Mouse (Mus musculus): ENCODE data around the gene Scrn3. TPM values are rescaled to one million over a fixed set of nuclear protein-coding genes. Genes with fewer than 3 reads are reported as not detected.

Scrn3 gene
- 12.4 and 14.5 TPM in 2 replicates for polyA plus RNA-seq (2014; fragmentation: Nextera tagmentation; extraction: Ambion mirVana)

DNA sequence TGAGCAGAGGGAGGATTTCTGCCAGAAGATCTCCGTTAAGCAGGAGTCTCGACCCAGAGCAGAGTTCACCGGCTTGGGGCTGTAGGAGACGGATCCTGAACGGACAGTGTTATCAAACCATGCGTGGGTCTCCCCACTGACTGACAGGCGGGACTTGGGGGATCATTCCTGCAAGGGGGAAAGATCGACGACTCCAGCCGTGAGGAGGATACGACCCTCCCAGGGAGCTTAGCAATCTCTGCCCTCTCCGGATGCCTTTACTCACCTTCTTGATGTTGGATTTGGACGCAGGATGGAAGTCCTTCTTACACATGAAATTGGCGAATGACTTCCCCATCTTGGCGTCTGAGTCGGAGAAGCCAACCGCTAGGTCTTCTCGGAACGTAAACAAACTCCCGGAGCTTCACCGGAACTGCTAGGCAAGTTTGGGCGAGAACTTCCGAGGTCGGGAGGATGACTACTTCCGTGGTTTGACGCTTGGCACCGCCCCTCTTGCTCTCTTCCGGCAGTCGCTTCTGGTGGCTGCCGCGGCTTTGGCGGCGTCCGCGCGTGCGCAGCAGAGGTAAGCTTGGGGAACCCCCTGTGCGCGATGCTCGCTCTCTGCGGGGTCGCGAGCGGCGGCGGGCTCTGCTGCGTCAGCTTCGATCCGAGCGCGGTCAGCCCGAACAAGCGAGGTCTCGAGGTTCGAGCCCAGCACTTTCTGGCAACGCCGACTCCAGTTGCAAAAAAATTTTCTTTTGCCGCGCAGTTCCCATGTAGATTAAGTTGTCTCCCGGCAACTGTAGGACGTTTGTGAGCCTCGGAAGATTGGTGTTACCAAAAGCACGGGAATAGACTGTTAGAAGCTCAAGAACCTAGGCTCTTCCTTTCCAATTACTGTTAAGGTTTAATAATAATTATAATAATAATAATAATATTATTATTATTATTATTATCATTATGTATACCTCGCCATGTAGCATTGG is at the start of gene Scrn3, which contains the start of gene Cir1:
TSS of gene Scrn3 (plus strand) at position 450 of the 965 bp plus-strand sequence.
TSS of gene Cir1 (minus strand) at position 550 of the 965 bp plus-strand sequence.
- Histone ChIP-seq H3K27me3 (ENCODE audit: control insufficient read depth, insufficient read depth, low read length) (no peaks in the 10 kb centered on the region), H3K9ac (ENCODE audit: low read length) (peak within 1 kb of the TSS; percentile 52), H3K27ac (ENCODE audit: low read depth, low read length) (0 out of 2 replicates have a peak within 1 kb of the TSS, but pooled peaks have one; percentile 20), H3K4me2 (ENCODE audit: low read depth) (peak within 1 kb of the TSS; percentile 84), H3K36me3 (ENCODE audit: control insufficient read depth, insufficient read depth, low read length) (0 out of 2 replicates have a peak, but pooled peaks cover under 1% of the 10 kb centered on the region), H3K4me1 (ENCODE audit: control insufficient read depth, insufficient read depth, low read length) (no peaks in the 10 kb centered on the region), H3K4me3 (ENCODE audit: low read depth, low read length) (peak within 1 kb of the TSS; percentile 61), H3K9me3 (ENCODE audit: control insufficient read depth, low read length) (no peaks in the 10 kb centered on the region)
- DNase-seq (ENCODE audit: low spot score) = peak; percentile 98
- under 1% methylated on average over 64 of the region's 64 CpGs for WGBS
- peak; percentile 92 for ATAC-seq (ENCODE audit: insufficient read depth, low FRiP score, low TSS enrichment)

DNA sequence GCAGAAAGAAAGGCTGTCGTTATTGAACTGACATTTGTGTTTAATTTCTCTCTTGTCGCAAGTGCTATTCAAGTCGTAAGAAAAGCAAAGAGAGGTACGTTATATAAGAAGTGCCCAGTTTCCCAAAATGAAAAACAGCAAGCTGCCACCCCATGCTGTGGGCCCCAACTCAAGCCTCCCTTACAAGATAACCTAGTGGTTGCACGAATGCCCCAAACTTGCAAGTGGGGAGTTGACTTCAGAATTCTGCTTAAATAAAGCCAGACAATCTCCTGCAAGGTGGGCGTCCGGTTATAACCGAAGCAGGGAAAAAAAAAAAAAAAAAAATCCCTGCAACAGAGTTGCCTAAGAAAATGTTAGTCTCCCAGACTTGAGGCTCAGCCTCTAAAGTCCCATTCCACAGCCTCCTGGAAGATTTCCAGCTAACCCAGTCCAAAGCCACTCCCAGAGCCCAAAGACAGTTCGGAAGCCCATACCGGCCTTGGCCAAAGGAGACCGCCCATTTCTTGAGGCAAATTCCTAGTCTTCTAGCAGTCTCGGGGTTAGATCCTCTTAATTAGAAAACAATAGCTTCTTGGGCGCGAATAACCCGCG is 49.1 kb upstream of the Scrn3 start:
- Histone ChIP-seq H3K27me3 (ENCODE audit: control insufficient read depth, insufficient read depth, low read length) (peaks cover 61% of the 10 kb centered on the region), H3K4me1 (ENCODE audit: control insufficient read depth, insufficient read depth, low read length) (peaks cover 5% of the 10 kb centered on the region; the same call in 1 of the 2 replicates), H3K4me2 (ENCODE audit: low read depth) (peak overlapping the region; percentile 39), H3K36me3 (ENCODE audit: control insufficient read depth, insufficient read depth, low read length) (no peaks in the 10 kb centered on the region), H3K9ac (ENCODE audit: low read length) (no peak overlapping the region), H3K4me3 (ENCODE audit: low read depth, low read length) (peak overlapping the region; percentile 20), H3K27ac (ENCODE audit: low read depth, low read length) (no peak overlapping the region), H3K9me3 (ENCODE audit: control insufficient read depth, low read length) (no peaks in the 10 kb centered on the region)
- no peak for DNase-seq (ENCODE audit: low spot score)
- no peak for ATAC-seq (ENCODE audit: insufficient read depth, low FRiP score, low TSS enrichment)
- WGBS = 6% methylated on average over 16 of the region's 16 CpGs

DNA sequence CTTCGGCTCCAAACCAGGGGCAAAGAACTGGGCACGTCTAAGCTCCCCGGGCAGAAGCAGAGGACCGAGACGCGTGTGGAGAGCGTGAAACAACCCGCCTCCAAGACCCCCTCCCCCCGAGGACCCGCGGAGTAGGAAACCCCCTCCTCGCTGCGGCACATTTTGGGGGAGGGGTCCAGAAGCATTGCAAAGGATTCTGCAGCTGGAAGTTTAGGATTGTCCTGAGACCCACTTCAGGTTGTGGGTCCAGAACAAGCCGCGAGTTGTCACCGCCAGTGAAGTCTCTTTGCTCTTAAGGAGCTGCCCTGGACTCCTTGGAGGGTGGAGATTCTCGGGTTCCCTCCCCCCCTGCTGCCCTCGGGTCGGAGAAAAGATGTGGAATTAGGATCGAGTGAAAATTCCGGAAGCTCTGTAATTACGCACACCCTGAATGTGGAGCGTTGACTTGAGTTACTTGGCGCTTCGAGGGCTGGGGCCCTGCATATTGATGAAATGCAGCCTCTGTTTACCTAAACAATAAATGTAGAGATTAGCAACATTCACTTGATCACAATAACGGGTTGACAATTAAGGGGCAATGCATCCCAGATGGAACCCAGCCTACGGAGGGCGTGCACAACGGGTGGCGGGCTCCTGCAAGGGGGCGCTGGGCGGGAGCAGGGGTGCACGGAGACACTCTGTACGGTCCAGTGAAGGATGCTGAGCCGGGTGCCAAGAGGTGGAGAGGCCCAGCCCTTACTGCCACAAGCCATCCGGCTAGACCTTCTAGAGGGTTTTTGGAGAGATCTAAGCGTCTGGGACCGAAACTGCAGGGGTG is 48.4 kb upstream of the Scrn3 start:
- ATAC-seq (ENCODE audit: insufficient read depth, low FRiP score, low TSS enrichment) = no peak
- peak; percentile 54 for DNase-seq (ENCODE audit: low spot score)
- Histone ChIP-seq H3K27me3 (ENCODE audit: control insufficient read depth, insufficient read depth, low read length) (peaks cover 67% of the 10 kb centered on the region), H3K36me3 (ENCODE audit: control insufficient read depth, insufficient read depth, low read length) (no peaks in the 10 kb centered on the region), H3K9ac (ENCODE audit: low read length) (no peak overlapping the region), H3K27ac (ENCODE audit: low read depth, low read length) (no peak overlapping the region), H3K4me2 (ENCODE audit: low read depth) (peak overlapping the region; percentile 39), H3K4me3 (ENCODE audit: low read depth, low read length) (peak overlapping the region; percentile 20), H3K9me3 (ENCODE audit: control insufficient read depth, low read length) (no peaks in the 10 kb centered on the region), H3K4me1 (ENCODE audit: control insufficient read depth, insufficient read depth, low read length) (peaks cover 5% of the 10 kb centered on the region; the same call in 1 of the 2 replicates)
- 1% methylated on average over 38 of the region's 38 CpGs for WGBS

DNA sequence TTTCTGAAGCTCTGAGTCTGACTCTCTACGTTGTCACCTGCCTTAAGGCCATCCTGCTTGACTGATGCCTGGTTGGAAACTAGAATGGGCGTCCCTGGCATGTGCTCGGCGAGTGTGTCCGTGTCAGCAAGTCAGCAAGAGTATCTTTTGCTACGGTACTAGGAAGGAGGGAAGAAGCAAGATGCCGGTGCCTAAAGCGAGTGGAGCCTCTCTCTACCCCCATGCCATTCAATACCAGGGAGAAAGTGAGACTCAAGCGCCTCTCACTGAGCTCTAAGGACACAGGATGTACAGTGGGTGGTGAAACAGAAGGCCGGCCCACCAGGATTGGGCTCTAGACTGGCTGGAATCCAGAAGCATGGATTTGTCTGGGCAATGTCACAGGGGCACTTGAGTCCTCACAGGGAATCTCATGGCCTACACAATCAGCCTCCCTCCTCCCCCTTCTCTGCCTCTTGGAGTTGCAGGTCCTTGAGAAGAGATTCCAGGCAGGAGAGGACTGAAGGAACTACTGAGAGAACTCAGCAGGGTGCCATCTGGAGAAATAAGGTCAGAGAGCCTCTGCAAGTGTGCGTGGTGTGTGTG is 47.7 kb upstream of the Scrn3 start:
- ATAC-seq (ENCODE audit: insufficient read depth, low FRiP score, low TSS enrichment) = no peak
- Histone ChIP-seq H3K9ac (ENCODE audit: low read length) (no peak overlapping the region), H3K4me3 (ENCODE audit: low read depth, low read length) (no peak overlapping the region; the same call in 1 of the 2 replicates), H3K36me3 (ENCODE audit: control insufficient read depth, insufficient read depth, low read length) (no peaks in the 10 kb centered on the region), H3K27ac (ENCODE audit: low read depth, low read length) (no peak overlapping the region), H3K27me3 (ENCODE audit: control insufficient read depth, insufficient read depth, low read length) (peaks cover 71% of the 10 kb centered on the region), H3K4me2 (ENCODE audit: low read depth) (peak overlapping the region; percentile 39; the same call in 1 of the 2 replicates), H3K9me3 (ENCODE audit: control insufficient read depth, low read length) (no peaks in the 10 kb centered on the region), H3K4me1 (ENCODE audit: control insufficient read depth, insufficient read depth, low read length) (peaks cover 5% of the 10 kb centered on the region; the same call in 1 of the 2 replicates)
- DNase-seq (ENCODE audit: low spot score) = no peak
- 7% methylated on average over 11 of the region's 11 CpGs for WGBS

DNA sequence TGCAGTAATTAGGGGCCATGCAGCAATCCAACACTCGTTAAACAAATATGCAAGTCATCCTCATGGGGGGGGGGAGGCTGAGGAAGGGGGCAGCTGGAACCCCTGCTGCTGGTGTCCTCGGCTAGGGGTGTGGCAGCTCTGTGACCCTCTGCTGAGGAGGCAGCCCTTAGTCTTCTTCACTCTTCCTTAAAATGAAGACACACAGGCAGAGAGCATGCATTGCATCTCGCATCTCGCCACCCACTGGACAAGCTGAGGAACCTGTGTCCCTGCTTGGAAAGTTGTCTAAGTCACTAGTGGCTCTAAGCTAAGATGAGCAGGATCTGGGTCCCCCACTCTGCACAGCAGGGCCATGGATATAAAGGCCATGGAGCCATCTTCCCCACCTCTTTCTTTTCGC is 46.4 kb upstream of the Scrn3 start:
- H3K4me1 ChIP-seq (ENCODE audit: control insufficient read depth, insufficient read depth, low read length) = peaks cover 7% of the 10 kb centered on the region
- WGBS = 3% methylated on average over 5 of the region's 5 CpGs
- DNase-seq (ENCODE audit: low spot score) = no peak
- H3K27me3 ChIP-seq (ENCODE audit: control insufficient read depth, insufficient read depth, low read length) = peaks cover 84% of the 10 kb centered on the region
- ATAC-seq (ENCODE audit: insufficient read depth, low FRiP score, low TSS enrichment) = no peak
- no peaks in the 10 kb centered on the region for H3K36me3 ChIP-seq (ENCODE audit: control insufficient read depth, insufficient read depth, low read length)
- no peak overlapping the region for H3K9ac ChIP-seq (ENCODE audit: low read length)
- no peak overlapping the region for H3K4me2 ChIP-seq (ENCODE audit: low read depth)
- H3K27ac ChIP-seq (ENCODE audit: low read depth, low read length) = no peak overlapping the region
- H3K9me3 ChIP-seq (ENCODE audit: control insufficient read depth, low read length) = no peaks in the 10 kb centered on the region
- no peak overlapping the region for H3K4me3 ChIP-seq (ENCODE audit: low read depth, low read length)

DNA sequence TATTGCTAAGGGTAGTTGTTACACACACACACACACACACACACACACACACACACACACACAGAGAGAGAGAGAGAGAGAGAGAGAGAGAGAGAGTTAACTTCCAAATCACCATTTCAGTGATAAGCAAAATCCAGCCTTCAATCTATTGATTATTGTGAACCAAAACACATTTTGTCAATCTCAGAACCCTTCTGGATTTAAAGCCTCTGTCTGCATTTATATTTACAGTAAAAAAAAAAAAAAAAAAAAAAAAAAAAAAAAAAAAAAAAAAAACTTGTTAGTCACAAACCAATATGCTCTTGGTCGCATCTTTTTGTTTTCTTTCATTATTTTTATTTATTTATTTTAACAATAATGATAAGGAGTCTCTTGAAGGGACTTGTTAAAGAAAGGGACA is 45.8 kb upstream of the Scrn3 start:
- no peaks in the 10 kb centered on the region for H3K9me3 ChIP-seq (ENCODE audit: control insufficient read depth, low read length)
- no peak overlapping the region for H3K4me3 ChIP-seq (ENCODE audit: low read depth, low read length)
- ATAC-seq (ENCODE audit: insufficient read depth, low FRiP score, low TSS enrichment) (no peak), DNase-seq (ENCODE audit: low spot score) (no peak)
- no peak overlapping the region for H3K27ac ChIP-seq (ENCODE audit: low read depth, low read length)
- peaks cover 13% of the 10 kb centered on the region for H3K4me1 ChIP-seq (ENCODE audit: control insufficient read depth, insufficient read depth, low read length)
- 48% methylated on average over 1 of the region's 1 CpGs for WGBS
- H3K27me3 ChIP-seq (ENCODE audit: control insufficient read depth, insufficient read depth, low read length) = peaks cover 89% of the 10 kb centered on the region
- H3K9ac ChIP-seq (ENCODE audit: low read length) = no peak overlapping the region
- H3K4me2 ChIP-seq (ENCODE audit: low read depth) = no peak overlapping the region
- H3K36me3 ChIP-seq (ENCODE audit: control insufficient read depth, insufficient read depth, low read length) = no peaks in the 10 kb centered on the region

DNA sequence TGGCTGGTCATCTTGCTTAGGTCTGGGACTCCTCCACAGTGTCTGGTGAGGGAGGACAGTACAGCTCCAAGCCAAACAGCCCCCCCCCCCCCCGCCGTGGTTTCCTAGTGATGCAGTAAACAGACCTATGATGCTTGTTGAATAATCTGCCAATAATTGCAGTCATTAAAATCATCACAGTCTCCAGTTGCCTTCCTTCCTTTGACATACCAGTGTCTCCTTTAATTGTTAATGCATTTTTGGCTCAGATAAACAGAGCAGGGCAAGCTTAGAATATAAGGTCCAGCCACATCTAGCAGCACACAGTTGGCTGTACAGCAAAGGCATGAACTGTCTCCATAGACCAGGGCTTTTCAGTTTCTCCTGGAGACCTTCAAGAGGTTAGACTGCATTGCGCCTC is 45.2 kb upstream of the Scrn3 start:
- Histone ChIP-seq H3K27me3 (ENCODE audit: control insufficient read depth, insufficient read depth, low read length) (peaks cover 89% of the 10 kb centered on the region), H3K4me2 (ENCODE audit: low read depth) (no peak overlapping the region), H3K9me3 (ENCODE audit: control insufficient read depth, low read length) (no peaks in the 10 kb centered on the region), H3K4me1 (ENCODE audit: control insufficient read depth, insufficient read depth, low read length) (peaks cover 13% of the 10 kb centered on the region), H3K4me3 (ENCODE audit: low read depth, low read length) (no peak overlapping the region), H3K36me3 (ENCODE audit: control insufficient read depth, insufficient read depth, low read length) (no peaks in the 10 kb centered on the region), H3K9ac (ENCODE audit: low read length) (no peak overlapping the region), H3K27ac (ENCODE audit: low read depth, low read length) (no peak overlapping the region)
- WGBS = 18% methylated on average over 2 of the region's 3 CpGs
- ATAC-seq (ENCODE audit: insufficient read depth, low FRiP score, low TSS enrichment) (no peak), DNase-seq (ENCODE audit: low spot score) (no peak)

DNA sequence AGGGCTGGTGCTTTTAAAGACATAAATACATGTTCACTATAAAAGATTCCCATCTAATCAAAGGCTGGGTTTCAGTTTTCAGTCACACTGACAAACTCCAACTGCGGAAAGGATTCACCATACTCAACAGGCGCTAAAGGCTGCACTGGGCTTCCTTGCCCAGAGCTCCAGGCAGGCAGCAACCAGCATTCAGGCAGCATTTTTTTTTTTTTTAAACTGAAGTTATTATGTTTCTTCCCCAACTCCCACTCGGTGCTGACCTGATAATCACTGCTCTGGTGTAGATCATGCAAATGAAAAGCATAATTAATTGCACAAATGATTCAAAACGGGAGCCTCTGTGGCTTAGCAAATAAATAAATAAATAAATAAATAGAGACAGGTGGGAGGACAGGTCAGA is 44.6 kb upstream of the Scrn3 start:
- Histone ChIP-seq H3K4me3 (ENCODE audit: low read depth, low read length) (no peak overlapping the region), H3K4me1 (ENCODE audit: control insufficient read depth, insufficient read depth, low read length) (peaks cover 15% of the 10 kb centered on the region), H3K27ac (ENCODE audit: low read depth, low read length) (no peak overlapping the region), H3K4me2 (ENCODE audit: low read depth) (no peak overlapping the region), H3K9me3 (ENCODE audit: control insufficient read depth, low read length) (no peaks in the 10 kb centered on the region), H3K9ac (ENCODE audit: low read length) (no peak overlapping the region), H3K27me3 (ENCODE audit: control insufficient read depth, insufficient read depth, low read length) (peaks cover 89% of the 10 kb centered on the region), H3K36me3 (ENCODE audit: control insufficient read depth, insufficient read depth, low read length) (no peaks in the 10 kb centered on the region)
- ATAC-seq (ENCODE audit: insufficient read depth, low FRiP score, low TSS enrichment) (no peak), DNase-seq (ENCODE audit: low spot score) (no peak)
- WGBS = 0% methylated on average over 4 of the region's 4 CpGs
